Mouse (Mus musculus) heart, embryonic 12.5 days (tissue): ENCODE measurements at regions not wholly inside any gene's neighbourhood (a gene's known extent, or its start where the extent isn't known, plus 50 kb on each side); places are given as distances from the start of the nearest gene placed in this dataset.
A peak's percentile ranks its signal among the peaks of the same experiment; 100 is the strongest.
"Not testable (repeated sequence)": the region's sequence is repeated elsewhere in the genome, so short reads cannot be mapped to it uniquely, and the experiment has no call there.

Experiments
- ATAC-seq: fragments of 200-750 bp; cut with Nextera tagmentation; 2 replicates; pipeline ENCODE4 v1.8.0; 2017; ENCODE audit warnings: moderate TSS enrichment, moderate library complexity; ENCODE audit not compliant: insufficient number of reproducible peaks, low FRiP score
- H3K27ac ChIP-seq: fragments of 300-500 bp; sonication (generic); 2 replicates; pipeline ENCODE4 v1.5.1; 2016; ENCODE audit warnings: mild to moderate bottlenecking, moderate library complexity; ENCODE audit not compliant: poor library complexity, severe bottlenecking
- H3K27me3 ChIP-seq: fragments of 300-500 bp; sonication (generic); replicated peaks from 2 replicates; pipeline ENCODE4 v1.6.1; 2016; ENCODE audit warnings: mild to moderate bottlenecking, moderate library complexity
- H3K36me3 ChIP-seq: fragments of 300-500 bp; sonication (generic); 2 replicates; pipeline ENCODE4 v1.6.1; 2016; ENCODE audit warnings: mild to moderate bottlenecking, moderate library complexity
- H3K4me1 ChIP-seq: fragments of 300-500 bp; sonication (generic); replicated peaks from 2 replicates; pipeline ENCODE4 v1.6.1; 2016; ENCODE audit warnings: mild to moderate bottlenecking
- H3K4me2 ChIP-seq: fragments of 300-500 bp; sonication (generic); 2 replicates; pipeline ENCODE4 v1.6.1; 2016; ENCODE audit warnings: mild to moderate bottlenecking, moderate library complexity
- H3K4me3 ChIP-seq: fragments of 300-500 bp; sonication (generic); 2 replicates; pipeline ENCODE4 v1.5.1; 2016; ENCODE audit warnings: mild to moderate bottlenecking
- H3K9ac ChIP-seq: fragments of 300-500 bp; sonication (generic); 2 replicates; pipeline ENCODE4 v1.6.1; 2016; ENCODE audit warnings: mild to moderate bottlenecking, moderate library complexity
- H3K9me3 ChIP-seq: fragments of 300-500 bp; sonication (generic); replicated peaks from 2 replicates; pipeline ENCODE4 v1.6.1; 2016; ENCODE audit warnings: mild to moderate bottlenecking, moderate library complexity
- WGBS: fragments of 180-500 bp; shearing (Covaris S2); methylation state at CpG from one replicate; pipeline ENCODE4 v1.1.7; 2016; 5-methylcytosine and 5-hydroxymethylcytosine counted together

- H3K4me3 ChIP-seq, H3K4me1 ChIP-seq, H3K9me3 ChIP-seq, H3K36me3 ChIP-seq, H3K27ac ChIP-seq, ATAC-seq, H3K4me2 ChIP-seq, H3K27me3 ChIP-seq, H3K9ac ChIP-seq: not testable (repeated sequence)
- WGBS, result 69% methylated on average over 6 of the region's 7 CpGs
Measured at GRCm38 (mm10) chr8:20262847-20263570, 100.0 kb downstream of the Gm15319 start.

- 0 out of 2 replicates have a peak, but pooled peaks have one; percentile 59 for ATAC-seq
- H3K9me3 ChIP-seq, H3K36me3 ChIP-seq, H3K9ac ChIP-seq, H3K27me3 ChIP-seq, H3K27ac ChIP-seq, H3K4me2 ChIP-seq, H3K4me3 ChIP-seq, H3K4me1 ChIP-seq: not testable (repeated sequence)
- 86% methylated on average over 3 of the region's 3 CpGs for WGBS
Measured at GRCm38 (mm10) chr8:20262253-20262652, 100.8 kb downstream of the Gm15319 start.

- 46% methylated on average over 6 of the region's 9 CpGs for WGBS
- not testable (repeated sequence) for H3K4me1 ChIP-seq, H3K4me2 ChIP-seq, H3K27me3 ChIP-seq, H3K36me3 ChIP-seq, ATAC-seq, H3K9me3 ChIP-seq, H3K9ac ChIP-seq, H3K4me3 ChIP-seq, H3K27ac ChIP-seq
Measured at GRCm38 (mm10) chr8:20261452-20262181, 101.4 kb downstream of the Gm15319 start.

GRCm38 (mm10) chr8:20261007-20261406 lies 102.0 kb downstream of the Gm15319 start:
- ATAC-seq, H3K36me3 ChIP-seq, H3K27ac ChIP-seq, H3K4me2 ChIP-seq, H3K9me3 ChIP-seq, H3K27me3 ChIP-seq, H3K4me1 ChIP-seq, H3K9ac ChIP-seq, H3K4me3 ChIP-seq: not testable (repeated sequence)
- WGBS, result 77% methylated on average over 2 of the region's 2 CpGs

GRCm38 (mm10) chr8:20260125-20260640 lies 102.8 kb downstream of the Gm15319 start:
- H3K27ac ChIP-seq, H3K4me3 ChIP-seq, H3K36me3 ChIP-seq, H3K4me2 ChIP-seq, ATAC-seq, H3K27me3 ChIP-seq, H3K9me3 ChIP-seq, H3K4me1 ChIP-seq, H3K9ac ChIP-seq: not testable (repeated sequence)
- WGBS, result 59% methylated on average over 7 of the region's 7 CpGs

DNA sequence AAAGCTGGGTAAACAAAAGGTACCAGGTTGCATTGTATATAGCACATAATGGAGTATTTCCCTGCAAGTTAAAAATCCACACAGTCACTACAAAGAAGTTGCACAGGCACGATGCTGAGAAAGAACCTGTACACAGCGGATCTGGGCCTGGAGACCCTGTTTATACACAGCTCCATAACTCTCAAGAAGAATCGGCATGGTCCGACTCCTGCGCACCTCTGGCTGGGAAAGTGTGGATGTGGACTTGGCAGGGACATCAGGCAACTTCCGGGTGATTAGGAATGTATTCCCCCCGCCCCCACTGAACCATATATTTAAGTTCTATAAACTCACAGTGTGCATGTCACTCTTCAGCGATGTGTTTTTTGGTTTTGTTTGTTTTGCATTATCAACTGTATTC lies 103.3 kb downstream of the Gm15319 start:
- not testable (repeated sequence) for H3K9ac ChIP-seq, H3K4me3 ChIP-seq, H3K27ac ChIP-seq, ATAC-seq, H3K27me3 ChIP-seq, H3K4me2 ChIP-seq, H3K9me3 ChIP-seq, H3K36me3 ChIP-seq, H3K4me1 ChIP-seq
- 76% methylated on average over 8 of the region's 8 CpGs for WGBS
